Mouse (Mus musculus): Measurements from ENCODE around the gene Wdfy1.

- TF ChIP-seq CTCF (IDR thresholded peaks at IDR 0.05; ENCODE audit: control insufficient read depth, insufficient read depth, insufficient replicate concordance, low read depth, low read length) (no peak), POLR2A (IDR thresholded peaks at IDR 0.05; ENCODE audit: control insufficient read depth, low read depth, low read length) (no peak)
Measured at GRCm38 (mm10) chr1:79782433-79782832, 6.5 kb upstream of the Wdfy1 start.
